Mouse (Mus musculus): ENCODE measurements at regions not wholly inside any gene's neighbourhood (a gene's known extent, or its start where the extent isn't known, plus 50 kb on each side); places are given as distances from the start of the nearest gene placed in this dataset.

GRCm38 (mm10) chr4:153227680-153228420, 254.8 kb downstream of the Ajap1 start:
- DNase-seq (ENCODE audit: low read depth in 2 of 2, low spot score in 2 of 2): no peak

GRCm38 (mm10) chr4:153224618-153225177, 257.9 kb downstream of the Ajap1 start:
- no peak for DNase-seq (ENCODE audit: low read depth in 2 of 2, low spot score in 2 of 2)

- no peak for DNase-seq (ENCODE audit: low read depth in 2 of 2, low spot score in 2 of 2)
Observed at GRCm38 (mm10) chr4:153223019-153223418, 259.6 kb downstream of the Ajap1 start.

GRCm38 (mm10) chr4:153220485-153220884, 262.1 kb downstream of the Ajap1 start:
- no peak for DNase-seq (ENCODE audit: low read depth in 2 of 2, low spot score in 2 of 2)

GRCm38 (mm10) chr4:153220074-153220473, 262.5 kb downstream of the Ajap1 start:
- DNase-seq (ENCODE audit: low read depth in 2 of 2, low spot score in 2 of 2): no peak

DNA sequence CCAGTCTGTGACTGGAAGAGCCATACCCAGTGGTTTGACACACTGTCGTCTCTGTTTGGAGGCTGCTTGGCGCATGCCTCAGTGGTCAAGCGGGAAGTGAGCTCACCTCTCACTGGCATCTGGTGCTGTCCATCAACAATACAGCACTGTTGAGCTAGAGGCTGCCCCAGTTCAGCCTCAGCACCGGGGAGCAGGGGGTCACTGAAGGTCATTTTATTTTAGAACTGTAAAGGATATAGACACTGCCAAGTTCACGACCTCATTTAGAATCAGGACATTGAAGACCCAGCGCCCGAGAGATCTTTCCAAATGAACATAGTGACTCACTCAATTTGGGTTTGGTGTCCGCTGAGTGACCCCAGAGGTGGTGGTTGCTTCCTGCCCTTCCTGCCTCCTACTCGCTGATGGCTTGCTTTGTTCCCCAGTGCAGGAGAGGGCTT, 265.1 kb downstream of the Ajap1 start:
- DNase-seq (ENCODE audit: low read depth in 2 of 2, low spot score in 2 of 2): no peak

GRCm38 (mm10) chr4:153212095-153212494, 270.5 kb downstream of the Ajap1 start:
- no peak for DNase-seq (ENCODE audit: low read depth in 2 of 2, low spot score in 2 of 2)

GRCm38 (mm10) chr4:153208822-153209221, 273.8 kb downstream of the Ajap1 start:
- no peak for DNase-seq (ENCODE audit: low read depth in 2 of 2, low spot score in 2 of 2)

DNA sequence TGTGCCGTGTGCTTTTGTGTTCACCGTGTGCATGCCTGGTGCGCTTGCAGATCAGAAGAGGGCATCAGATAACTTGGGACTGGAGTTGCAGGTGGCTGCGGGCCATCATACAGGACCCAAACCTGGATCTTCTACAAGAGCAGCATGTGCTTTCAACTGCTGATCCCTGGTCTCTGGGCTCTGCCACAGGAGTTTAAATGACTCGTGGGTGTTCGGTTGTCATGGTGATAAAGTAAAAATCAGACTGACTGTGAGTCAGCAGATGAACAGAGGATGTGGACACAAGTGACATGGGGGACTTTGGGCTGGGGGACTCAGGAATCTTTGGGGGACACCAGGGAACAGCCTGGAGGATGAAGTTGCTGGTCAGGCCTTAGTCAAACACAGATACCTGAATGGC, 274.4 kb downstream of the Ajap1 start:
- DNase-seq (ENCODE audit: low read depth in 2 of 2, low spot score in 2 of 2): no peak

DNA sequence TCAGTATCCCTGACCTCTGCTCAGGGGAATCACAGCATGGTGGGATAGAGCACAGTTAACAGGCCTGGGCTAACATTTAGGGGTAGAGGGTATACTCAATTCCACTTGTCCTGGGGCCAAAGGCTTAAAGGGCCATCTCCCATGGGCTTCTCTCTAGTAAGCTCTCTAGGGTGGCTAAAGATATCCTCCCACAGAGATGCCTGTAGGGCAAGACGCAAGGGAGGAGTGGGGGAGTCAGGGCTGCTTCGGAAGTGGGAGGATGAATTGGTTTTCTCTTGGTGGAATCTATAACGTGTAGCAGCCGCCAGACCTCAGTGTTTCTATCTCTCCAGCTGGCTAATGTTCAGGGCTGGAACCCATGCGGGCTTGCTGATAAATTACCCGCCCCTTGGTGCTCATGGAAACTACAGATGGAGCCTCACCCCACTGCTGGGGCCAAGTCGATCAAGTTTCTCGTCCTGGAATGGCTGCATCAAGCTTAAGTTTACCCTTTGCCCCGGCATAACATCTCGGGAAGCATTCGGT, 275.0 kb downstream of the Ajap1 start:
- DNase-seq (ENCODE audit: low read depth in 2 of 2, low spot score in 2 of 2): no peak

- DNase-seq (ENCODE audit: low read depth in 2 of 2, low spot score in 2 of 2): no peak
Observed at GRCm38 (mm10) chr4:153206789-153207457, 275.7 kb downstream of the Ajap1 start.

DNA sequence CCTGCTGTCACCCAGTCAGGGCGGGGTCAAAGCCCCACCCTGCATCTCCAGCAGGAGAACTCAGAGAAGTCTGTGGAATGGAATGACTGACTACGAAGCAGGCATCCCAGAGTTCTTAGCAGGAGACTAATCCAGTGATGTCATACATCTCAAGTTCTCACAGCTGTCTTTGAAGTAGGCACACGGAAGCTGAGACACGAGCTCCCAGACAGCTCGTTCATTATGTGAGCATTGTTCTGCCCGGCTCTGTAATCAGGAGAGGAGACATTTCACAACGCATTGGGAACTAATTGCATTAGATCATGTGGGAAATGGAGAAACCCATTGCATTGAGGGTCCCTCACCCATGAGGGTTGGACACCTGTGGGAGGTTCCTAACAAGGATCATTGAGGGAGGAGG, 277.8 kb downstream of the Ajap1 start:
- DNase-seq (ENCODE audit: low read depth in 2 of 2, low spot score in 2 of 2): no peak

- DNase-seq (ENCODE audit: low read depth in 2 of 2, low spot score in 2 of 2): no peak
Observed at GRCm38 (mm10) chr4:153200799-153201770, 281.5 kb downstream of the Ajap1 start.

GRCm38 (mm10) chr4:153189485-153189884, 293.1 kb downstream of the Ajap1 start:
- DNase-seq (ENCODE audit: low read depth in 2 of 2, low spot score in 2 of 2): no peak

DNA sequence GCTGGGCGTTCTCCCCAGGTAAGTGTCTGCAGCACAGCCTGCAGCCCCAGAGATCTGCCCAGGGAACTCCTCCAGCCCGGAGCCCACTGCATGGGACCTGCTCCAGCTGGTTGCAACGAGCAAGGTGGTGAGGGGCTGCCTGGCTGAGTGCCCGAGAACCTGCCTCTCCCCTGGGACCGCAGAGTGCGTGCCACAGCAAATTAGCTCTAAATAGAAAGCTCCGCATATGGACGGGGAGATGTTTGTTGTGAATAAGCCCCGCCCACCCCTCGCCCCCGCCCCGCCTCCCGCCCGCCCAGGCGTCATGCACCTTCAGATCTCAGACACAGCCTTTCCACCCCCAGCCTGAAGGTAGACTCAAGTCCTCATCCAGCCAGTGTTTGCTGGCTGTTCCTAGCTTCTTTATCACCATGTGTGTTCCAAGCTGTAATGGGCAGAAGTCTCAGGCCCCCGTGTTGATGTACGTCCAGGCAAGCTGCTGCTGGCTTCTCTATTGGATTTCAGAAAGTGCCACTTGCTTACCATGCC, 294.0 kb downstream of the Ajap1 start:
- no peak for DNase-seq (ENCODE audit: low read depth in 2 of 2, low spot score in 2 of 2)

GRCm38 (mm10) chr4:153187959-153188503, 294.6 kb downstream of the Ajap1 start:
- DNase-seq (ENCODE audit: low read depth in 2 of 2, low spot score in 2 of 2): no peak

DNA sequence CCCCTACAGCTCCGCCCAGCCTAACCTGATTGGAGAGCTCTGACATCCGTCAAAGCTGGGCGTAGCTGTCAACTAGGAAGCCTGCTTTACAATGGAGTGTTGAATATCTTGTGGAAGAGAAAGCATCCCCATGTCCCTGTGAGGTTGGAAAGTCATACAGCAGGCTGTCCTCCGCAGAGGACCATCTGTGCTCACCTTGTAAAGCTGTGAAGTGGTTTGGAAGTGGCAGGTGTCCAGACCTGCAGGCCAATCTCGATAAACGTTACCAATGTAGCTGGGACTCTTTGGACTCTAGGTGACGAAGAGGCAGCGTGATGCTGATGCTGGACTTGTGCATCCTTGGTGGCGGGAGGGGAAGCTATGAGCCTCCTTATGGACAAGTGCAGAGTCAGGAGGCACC, 305.1 kb downstream of the Ajap1 start:
- DNase-seq (ENCODE audit: low read depth in 2 of 2, low spot score in 2 of 2): no peak

DNA sequence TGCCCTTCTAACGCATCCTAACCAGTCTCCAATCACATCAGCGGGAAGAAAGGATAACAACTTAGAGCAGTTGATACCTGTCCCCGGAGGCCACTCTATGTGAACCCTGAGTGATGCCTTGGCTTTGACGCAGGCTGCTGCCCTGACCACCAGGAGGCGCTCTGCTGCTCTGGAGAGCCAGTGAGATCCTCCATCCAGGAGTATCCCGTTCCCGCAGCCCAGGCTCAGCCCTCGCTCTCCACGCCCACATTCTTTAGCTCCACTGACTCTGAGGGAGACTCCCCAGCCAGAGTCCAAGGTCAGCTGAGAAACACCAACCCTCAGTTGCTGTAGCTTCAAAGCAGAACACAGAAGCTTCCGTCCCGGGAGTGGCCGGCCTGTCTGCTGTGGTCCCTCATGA, 307.0 kb downstream of the Ajap1 start:
- no peak for DNase-seq (ENCODE audit: low read depth in 2 of 2, low spot score in 2 of 2)

GRCm38 (mm10) chr4:153175077-153175476, 307.5 kb downstream of the Ajap1 start:
- no peak for DNase-seq (ENCODE audit: low read depth in 2 of 2, low spot score in 2 of 2)

- no peak for DNase-seq (ENCODE audit: low read depth in 2 of 2, low spot score in 2 of 2)
Observed at GRCm38 (mm10) chr4:153169991-153170390, 312.6 kb downstream of the Ajap1 start.
